Mouse (Mus musculus): ENCODE results near the gene Bpifb1. TPM values are rescaled to one million over a fixed set of nuclear protein-coding genes. Genes with fewer than 3 reads are reported as not detected.

Gene Bpifb1
- polyA plus RNA-seq, 1 experiment from 2014 or later, result not detected

GRCm38 (mm10) chr2:154193994-154194504 lies 3.4 kb downstream of the Bpifb1 start:
- ATAC-seq (ENCODE audit: low FRiP score, low TSS enrichment), result no peak
- WGBS, result 80% methylated on average over 5 of the region's 5 CpGs
- H3K9ac ChIP-seq (ENCODE audit: low read depth, low read length), result no peak overlapping the region
- H3K4me1 ChIP-seq (ENCODE audit: control insufficient read depth, insufficient read depth, low read length), result no peaks in the 10 kb centered on the region
- no peak overlapping the region for H3K27ac ChIP-seq (ENCODE audit: low read depth, low read length)
- no peaks in the 10 kb centered on the region for H3K9me3 ChIP-seq (ENCODE audit: control insufficient read depth, low read length)
- no peak overlapping the region for H3K4me3 ChIP-seq (ENCODE audit: low read length)
- no peaks in the 10 kb centered on the region for H3K27me3 ChIP-seq (ENCODE audit: control insufficient read depth, insufficient read depth, low read length)
- no peak overlapping the region for H3K4me2 ChIP-seq (replicated peaks; ENCODE audit: low read depth, low read length)
- no peaks in the 10 kb centered on the region for H3K36me3 ChIP-seq (ENCODE audit: control insufficient read depth, insufficient read depth, low read length)

GRCm38 (mm10) chr2:154197036-154197435 lies 6.4 kb downstream of the Bpifb1 start:
- no peak overlapping the region for H3K4me2 ChIP-seq (replicated peaks; ENCODE audit: low read depth, low read length)
- no peak overlapping the region for H3K4me3 ChIP-seq (ENCODE audit: low read length)
- H3K27ac ChIP-seq (ENCODE audit: low read depth, low read length), result no peak overlapping the region
- 95% methylated on average over 9 of the region's 9 CpGs for WGBS
- no peaks in the 10 kb centered on the region for H3K4me1 ChIP-seq (ENCODE audit: control insufficient read depth, insufficient read depth, low read length)
- ATAC-seq (ENCODE audit: low FRiP score, low TSS enrichment), result no peak
- no peaks in the 10 kb centered on the region for H3K27me3 ChIP-seq (ENCODE audit: control insufficient read depth, insufficient read depth, low read length)
- H3K9ac ChIP-seq (ENCODE audit: low read depth, low read length), result no peak overlapping the region
- no peaks in the 10 kb centered on the region for H3K9me3 ChIP-seq (ENCODE audit: control insufficient read depth, low read length)
- no peaks in the 10 kb centered on the region for H3K36me3 ChIP-seq (ENCODE audit: control insufficient read depth, insufficient read depth, low read length)

GRCm38 (mm10) chr2:154204630-154205029 lies 14.0 kb downstream of the Bpifb1 start:
- H3K4me1 ChIP-seq (ENCODE audit: control insufficient read depth, insufficient read depth, low read length), result no peaks in the 10 kb centered on the region
- no peaks in the 10 kb centered on the region for H3K36me3 ChIP-seq (ENCODE audit: control insufficient read depth, insufficient read depth, low read length)
- H3K9me3 ChIP-seq (ENCODE audit: control insufficient read depth, low read length), result no peaks in the 10 kb centered on the region
- H3K27me3 ChIP-seq (ENCODE audit: control insufficient read depth, insufficient read depth, low read length), result no peaks in the 10 kb centered on the region
- no peak overlapping the region for H3K4me3 ChIP-seq (ENCODE audit: low read length)
- WGBS, result 84% methylated on average over 4 of the region's 4 CpGs
- no peak overlapping the region for H3K9ac ChIP-seq (ENCODE audit: low read depth, low read length)
- no peak overlapping the region for H3K27ac ChIP-seq (ENCODE audit: low read depth, low read length)
- ATAC-seq (ENCODE audit: low FRiP score, low TSS enrichment), result no peak
- H3K4me2 ChIP-seq (replicated peaks; ENCODE audit: low read depth, low read length), result no peak overlapping the region

- H3K27me3 ChIP-seq (ENCODE audit: control insufficient read depth, insufficient read depth, low read length), result no peaks in the 10 kb centered on the region
- H3K4me3 ChIP-seq (ENCODE audit: low read length), result no peak overlapping the region
- no peaks in the 10 kb centered on the region for H3K36me3 ChIP-seq (ENCODE audit: control insufficient read depth, insufficient read depth, low read length)
- no peak overlapping the region for H3K4me2 ChIP-seq (replicated peaks; ENCODE audit: low read depth, low read length)
- H3K27ac ChIP-seq (ENCODE audit: low read depth, low read length), result no peak overlapping the region
- no peaks in the 10 kb centered on the region for H3K9me3 ChIP-seq (ENCODE audit: control insufficient read depth, low read length)
- ATAC-seq (ENCODE audit: low FRiP score, low TSS enrichment), result no peak
- no peaks in the 10 kb centered on the region for H3K4me1 ChIP-seq (ENCODE audit: control insufficient read depth, insufficient read depth, low read length)
- no peak overlapping the region for H3K9ac ChIP-seq (ENCODE audit: low read depth, low read length)
- 54% methylated on average over 7 of the region's 7 CpGs for WGBS
Observed at GRCm38 (mm10) chr2:154206908-154207307, 16.3 kb downstream of the Bpifb1 start.

- Histone ChIP-seq H3K36me3 (ENCODE audit: control insufficient read depth, insufficient read depth, low read length) (no peaks in the 10 kb centered on the region), H3K9ac (ENCODE audit: low read depth, low read length) (no peak overlapping the region), H3K27me3 (ENCODE audit: control insufficient read depth, insufficient read depth, low read length) (no peaks in the 10 kb centered on the region), H3K4me1 (ENCODE audit: control insufficient read depth, insufficient read depth, low read length) (no peaks in the 10 kb centered on the region), H3K4me2 (replicated peaks; ENCODE audit: low read depth, low read length) (no peak overlapping the region), H3K4me3 (ENCODE audit: low read length) (no peak overlapping the region), H3K9me3 (ENCODE audit: control insufficient read depth, low read length) (no peaks in the 10 kb centered on the region), H3K27ac (ENCODE audit: low read depth, low read length) (no peak overlapping the region)
- 16% methylated on average over 3 of the region's 3 CpGs for WGBS
- ATAC-seq (ENCODE audit: low FRiP score, low TSS enrichment), result no peak
Observed at GRCm38 (mm10) chr2:154209112-154209511, 18.5 kb downstream of the Bpifb1 start.

GRCm38 (mm10) chr2:154211121-154211520 lies 20.5 kb downstream of the Bpifb1 start:
- H3K36me3 ChIP-seq (ENCODE audit: control insufficient read depth, insufficient read depth, low read length), result no peaks in the 10 kb centered on the region
- H3K4me1 ChIP-seq (ENCODE audit: control insufficient read depth, insufficient read depth, low read length), result no peaks in the 10 kb centered on the region
- H3K9ac ChIP-seq (ENCODE audit: low read depth, low read length), result no peak overlapping the region
- no peaks in the 10 kb centered on the region for H3K9me3 ChIP-seq (ENCODE audit: control insufficient read depth, low read length)
- no peaks in the 10 kb centered on the region for H3K27me3 ChIP-seq (ENCODE audit: control insufficient read depth, insufficient read depth, low read length)
- H3K4me2 ChIP-seq (replicated peaks; ENCODE audit: low read depth, low read length), result no peak overlapping the region
- no peak overlapping the region for H3K4me3 ChIP-seq (ENCODE audit: low read length)
- H3K27ac ChIP-seq (ENCODE audit: low read depth, low read length), result no peak overlapping the region
- no peak for ATAC-seq (ENCODE audit: low FRiP score, low TSS enrichment)
- 48% methylated on average over 1 of the region's 1 CpGs for WGBS

GRCm38 (mm10) chr2:154211881-154212280 lies 21.3 kb downstream of the Bpifb1 start:
- no peaks in the 10 kb centered on the region for H3K4me1 ChIP-seq (ENCODE audit: control insufficient read depth, insufficient read depth, low read length)
- no peak overlapping the region for H3K27ac ChIP-seq (ENCODE audit: low read depth, low read length)
- H3K4me2 ChIP-seq (replicated peaks; ENCODE audit: low read depth, low read length), result no peak overlapping the region
- H3K9ac ChIP-seq (ENCODE audit: low read depth, low read length), result no peak overlapping the region
- H3K27me3 ChIP-seq (ENCODE audit: control insufficient read depth, insufficient read depth, low read length), result no peaks in the 10 kb centered on the region
- no peak overlapping the region for H3K4me3 ChIP-seq (ENCODE audit: low read length)
- 89% methylated on average over 4 of the region's 4 CpGs for WGBS
- ATAC-seq (ENCODE audit: low FRiP score, low TSS enrichment), result no peak
- no peaks in the 10 kb centered on the region for H3K9me3 ChIP-seq (ENCODE audit: control insufficient read depth, low read length)
- H3K36me3 ChIP-seq (ENCODE audit: control insufficient read depth, insufficient read depth, low read length), result no peaks in the 10 kb centered on the region

- Histone ChIP-seq H3K9me3 (ENCODE audit: control insufficient read depth, low read length) (no peaks in the 10 kb centered on the region), H3K4me2 (replicated peaks; ENCODE audit: low read depth, low read length) (no peak overlapping the region), H3K4me1 (ENCODE audit: control insufficient read depth, insufficient read depth, low read length) (no peaks in the 10 kb centered on the region), H3K27ac (ENCODE audit: low read depth, low read length) (no peak overlapping the region), H3K36me3 (ENCODE audit: control insufficient read depth, insufficient read depth, low read length) (no peaks in the 10 kb centered on the region), H3K9ac (ENCODE audit: low read depth, low read length) (no peak overlapping the region), H3K27me3 (ENCODE audit: control insufficient read depth, insufficient read depth, low read length) (no peaks in the 10 kb centered on the region), H3K4me3 (ENCODE audit: low read length) (no peak overlapping the region)
- WGBS, result 19% methylated on average over 5 of the region's 5 CpGs
- ATAC-seq (ENCODE audit: low FRiP score, low TSS enrichment), result 0 out of 2 replicates have a peak, but pooled peaks have one; percentile 59
Observed at GRCm38 (mm10) chr2:154215191-154215590, 24.6 kb downstream of the Bpifb1 start.

GRCm38 (mm10) chr2:154219950-154220349 lies 29.3 kb downstream of the Bpifb1 start:
- Histone ChIP-seq H3K27me3 (ENCODE audit: control insufficient read depth, insufficient read depth, low read length) (no peaks in the 10 kb centered on the region), H3K4me2 (replicated peaks; ENCODE audit: low read depth, low read length) (no peak overlapping the region), H3K9ac (ENCODE audit: low read depth, low read length) (no peak overlapping the region), H3K36me3 (ENCODE audit: control insufficient read depth, insufficient read depth, low read length) (no peaks in the 10 kb centered on the region), H3K4me1 (ENCODE audit: control insufficient read depth, insufficient read depth, low read length) (peaks cover 10% of the 10 kb centered on the region), H3K4me3 (ENCODE audit: low read length) (no peak overlapping the region), H3K9me3 (ENCODE audit: control insufficient read depth, low read length) (no peaks in the 10 kb centered on the region), H3K27ac (ENCODE audit: low read depth, low read length) (no peak overlapping the region)
- WGBS, result 77% methylated on average over 5 of the region's 5 CpGs
- no peak for ATAC-seq (ENCODE audit: low FRiP score, low TSS enrichment)
